Mouse (Mus musculus) heart, adult 2 months (tissue): Measurements from ENCODE around the gene Gm17482.

Source experiments
- CTCF ChIP-seq: fragments of 200-600 bp; IDR thresholded peaks from 2 replicates; pipeline ENCODE4 v1.8.1; 2022; ENCODE audit warnings: antibody characterized with exemption, mild to moderate bottlenecking, moderate library complexity
- EP300 ChIP-seq: fragments of 200-500 bp; IDR thresholded peaks from 2 replicates; pipeline ENCODE4 v1.6.1; 2011; ENCODE audit warnings: low read depth, low read length, control low read depth; ENCODE audit not compliant: insufficient read depth
- POLR2A ChIP-seq: fragments of 200-500 bp; IDR thresholded peaks from 2 replicates; pipeline ENCODE4 v1.6.1; 2011; ENCODE audit warnings: mild to moderate bottlenecking, low read depth, low read length, control low read depth; ENCODE audit not compliant: insufficient read depth

- TF ChIP-seq CTCF (no peak), EP300 (0 out of 2 replicates have a peak, but pooled peaks have one; percentile 13), POLR2A (no peak)
Observed at GRCm38 (mm10) chr6:115270085-115270484, 42.9 kb downstream of the Gm17482 start.
